Mouse (Mus musculus): ENCODE data around the gene Fgfr2. TPM values are rescaled to one million over a fixed set of nuclear protein-coding genes. Genes with fewer than 3 reads are reported as not detected.

The Fgfr2 gene
- total RNA-seq, 2 experiments from 2014 or later, result 43.7 to 44.3 TPM

- DNase-seq (ENCODE audit: extremely low spot score in 1 of 2, low spot score in 1 of 2), result no peak
Measured at GRCm38 (mm10) chr7:132312396-132312795, 810.8 kb downstream of the Fgfr2 start.

DNA sequence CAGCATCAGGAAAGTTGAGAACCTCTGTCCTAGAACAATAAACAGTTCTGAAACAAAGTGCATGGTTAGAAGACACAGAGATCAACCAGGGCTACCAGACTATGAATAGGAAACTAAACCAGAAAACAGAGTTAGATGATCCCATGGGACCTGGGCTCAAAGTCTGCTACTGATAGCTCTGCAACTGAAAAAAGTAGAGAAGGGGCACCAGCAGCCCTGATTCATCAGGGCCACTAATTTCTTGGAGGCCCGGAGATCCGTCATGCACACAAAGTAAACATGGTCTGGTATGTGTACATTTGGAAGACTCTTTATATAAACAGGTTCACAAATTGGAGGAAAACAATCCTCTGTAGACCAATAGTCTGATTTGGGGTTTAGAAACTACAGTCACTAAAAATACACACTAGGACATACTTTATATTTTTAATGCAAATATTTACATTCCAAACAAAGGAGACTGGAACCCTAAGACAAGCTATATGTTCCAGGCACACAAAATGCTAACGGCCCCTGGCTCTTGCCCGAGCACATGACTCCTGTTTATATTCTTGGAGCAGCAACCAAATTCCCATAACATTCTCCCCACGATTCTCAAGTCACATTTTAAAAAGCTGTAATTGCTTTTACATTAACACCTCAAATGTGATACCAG is 814.5 kb downstream of the Fgfr2 start:
- no peak for DNase-seq (ENCODE audit: extremely low spot score in 1 of 2, low spot score in 1 of 2)

GRCm38 (mm10) chr7:132307722-132308271 is 815.4 kb downstream of the Fgfr2 start:
- DNase-seq (ENCODE audit: extremely low spot score in 1 of 2, low spot score in 1 of 2), result no peak

GRCm38 (mm10) chr7:132306671-132307412 is 816.3 kb downstream of the Fgfr2 start:
- DNase-seq (ENCODE audit: extremely low spot score in 1 of 2, low spot score in 1 of 2), result no peak

GRCm38 (mm10) chr7:132305492-132306375 is 817.4 kb downstream of the Fgfr2 start:
- DNase-seq (ENCODE audit: extremely low spot score in 1 of 2, low spot score in 1 of 2), result no peak

DNA sequence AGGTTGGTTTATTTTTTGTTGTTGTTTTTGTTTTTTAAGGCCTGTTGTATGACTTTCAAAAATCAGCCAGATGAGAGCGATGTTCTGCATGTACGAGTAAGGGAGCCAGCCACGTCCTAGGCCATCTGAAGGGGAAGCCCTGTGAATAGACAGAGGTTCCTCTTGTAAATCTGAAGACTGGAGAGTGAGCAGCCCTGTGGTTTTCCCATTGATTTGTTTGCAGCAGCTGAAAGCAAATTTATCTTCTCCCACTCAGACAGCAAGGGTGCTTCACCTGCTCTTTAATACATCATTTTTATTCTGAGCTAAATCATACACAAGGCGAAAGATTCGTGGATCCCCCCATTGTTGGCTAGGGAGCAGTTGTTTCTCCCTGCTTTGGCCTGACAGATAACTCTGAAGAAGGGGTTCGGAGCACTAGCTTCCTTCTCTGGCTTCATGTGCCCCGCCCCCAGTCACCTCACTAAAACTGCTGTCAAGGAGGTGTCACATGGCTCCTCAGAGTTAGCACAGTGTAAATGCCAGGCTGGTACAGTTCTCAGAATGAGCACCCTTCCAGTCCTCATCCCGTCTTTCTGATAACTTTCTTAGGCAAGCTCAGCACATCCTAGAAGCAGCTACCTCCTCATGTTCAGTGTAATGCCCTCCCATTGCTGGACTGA is 818.6 kb downstream of the Fgfr2 start:
- DNase-seq (ENCODE audit: extremely low spot score in 1 of 2, low spot score in 1 of 2), result no peak

DNA sequence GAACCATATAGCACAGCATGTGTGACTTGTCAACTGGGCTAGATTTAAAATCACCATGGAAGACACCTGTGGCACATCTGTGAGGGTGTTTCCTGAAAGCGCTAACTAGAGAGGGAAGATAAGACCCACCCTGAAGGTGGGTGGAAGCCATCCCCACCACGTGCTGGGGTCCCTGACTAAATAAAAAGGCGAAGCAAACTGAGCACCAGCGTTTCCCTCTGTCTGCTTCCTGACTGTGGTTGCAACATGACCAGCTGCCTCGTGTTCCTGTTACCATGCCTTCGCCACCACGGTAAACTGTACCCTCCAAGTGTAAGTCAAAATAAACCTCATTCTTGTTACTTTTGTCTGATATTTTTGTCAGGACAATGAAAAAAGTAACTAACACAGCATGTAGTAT is 819.2 kb downstream of the Fgfr2 start:
- no peak for DNase-seq (ENCODE audit: extremely low spot score in 1 of 2, low spot score in 1 of 2)

GRCm38 (mm10) chr7:132302508-132303241 is 820.5 kb downstream of the Fgfr2 start:
- no peak for DNase-seq (ENCODE audit: extremely low spot score in 1 of 2, low spot score in 1 of 2)

DNA sequence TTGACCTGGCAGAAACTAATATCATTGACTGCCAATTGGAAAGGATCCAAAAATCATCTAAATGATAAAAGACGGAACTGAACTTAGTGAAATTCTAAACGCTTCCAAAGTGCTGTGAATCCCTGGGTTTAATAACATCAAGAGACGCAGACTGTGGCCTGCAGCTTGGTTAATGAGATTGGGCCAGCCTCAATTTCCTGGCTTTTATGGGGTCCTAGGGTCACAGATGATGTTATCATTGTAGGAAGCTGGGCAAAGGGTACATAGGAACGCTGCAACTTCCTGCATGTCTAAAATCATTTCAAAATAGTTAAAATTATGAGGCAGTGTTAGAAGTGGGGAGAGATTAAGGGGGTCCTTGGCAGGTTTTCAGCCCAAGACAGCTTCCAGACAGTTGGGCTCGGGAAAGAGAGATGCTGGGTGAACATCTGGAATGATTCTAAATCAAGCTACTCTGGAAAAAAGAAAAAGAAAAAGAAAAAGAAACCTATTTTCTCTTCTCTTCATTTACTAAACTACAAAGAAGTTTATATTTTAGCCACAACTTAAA is 823.4 kb downstream of the Fgfr2 start:
- DNase-seq (ENCODE audit: extremely low spot score in 1 of 2, low spot score in 1 of 2), result no peak

DNA sequence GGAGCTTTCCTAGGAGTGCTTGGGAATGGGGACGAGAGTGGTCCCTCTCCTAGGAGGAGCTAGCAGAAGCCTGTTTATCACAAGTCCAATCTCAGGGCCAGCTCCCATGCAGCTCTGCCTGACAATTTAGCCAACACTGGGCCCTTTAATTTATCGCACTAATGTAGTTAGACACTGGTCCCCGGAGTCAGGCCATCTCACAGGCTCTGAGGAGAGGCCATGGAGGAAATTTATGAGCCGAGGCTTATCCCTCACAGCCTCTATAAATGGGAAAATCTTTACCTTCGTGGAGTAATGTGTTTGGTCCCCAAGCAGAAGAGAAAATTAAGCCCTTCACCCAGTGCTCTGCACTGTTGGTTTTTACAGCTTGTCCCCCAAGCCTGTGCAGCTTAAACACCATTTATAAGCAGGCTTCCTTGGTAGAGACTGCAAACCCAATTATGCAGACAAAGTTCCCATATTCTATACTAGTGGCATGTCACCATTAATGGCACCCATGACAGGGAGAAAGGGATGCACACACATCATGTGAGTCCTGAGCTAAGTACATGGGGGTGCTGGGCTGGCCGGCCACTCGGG is 824.6 kb downstream of the Fgfr2 start:
- DNase-seq (ENCODE audit: extremely low spot score in 1 of 2, low spot score in 1 of 2), result no peak

GRCm38 (mm10) chr7:132296661-132297443 is 826.3 kb downstream of the Fgfr2 start:
- no peak for DNase-seq (ENCODE audit: extremely low spot score in 1 of 2, low spot score in 1 of 2)

- DNase-seq (ENCODE audit: extremely low spot score in 1 of 2, low spot score in 1 of 2), result no peak
Measured at GRCm38 (mm10) chr7:132296132-132296531, 827.0 kb downstream of the Fgfr2 start.

- DNase-seq (ENCODE audit: extremely low spot score in 1 of 2, low spot score in 1 of 2), result no peak
Measured at GRCm38 (mm10) chr7:132287340-132287664, 835.8 kb downstream of the Fgfr2 start.

DNA sequence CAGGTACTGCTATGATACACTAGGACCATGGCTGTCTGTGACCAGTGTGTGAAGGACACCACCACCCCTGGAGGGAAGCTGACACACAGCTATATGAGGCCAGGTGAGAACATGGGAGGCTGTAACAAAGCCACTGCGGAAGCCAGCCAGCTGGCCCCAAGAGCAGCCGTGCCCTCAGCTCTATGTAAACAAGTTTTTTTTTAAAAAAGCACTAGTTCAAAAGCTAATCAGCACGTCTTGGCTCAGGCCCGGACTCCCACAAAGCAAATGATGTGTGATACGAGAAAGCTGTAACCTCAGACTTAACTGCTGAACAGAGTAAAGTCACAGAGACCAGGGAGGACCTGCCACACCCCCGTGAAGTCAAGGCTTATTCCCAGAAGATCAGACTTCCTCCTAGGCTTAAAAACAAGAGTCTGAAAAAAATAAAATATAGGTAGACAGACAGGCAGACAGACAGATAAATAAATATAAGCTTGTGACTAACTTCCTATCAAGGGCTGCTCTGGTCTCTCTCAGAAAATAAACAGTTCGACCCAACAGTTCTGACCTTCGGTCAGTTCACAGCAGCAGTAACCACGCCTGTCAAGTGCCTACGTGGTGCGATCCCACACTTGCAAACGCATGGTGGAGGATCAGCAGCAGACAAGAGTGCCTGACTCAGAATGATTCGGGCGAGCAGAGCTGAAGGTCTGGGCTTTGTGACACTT is 836.4 kb downstream of the Fgfr2 start:
- DNase-seq (ENCODE audit: extremely low spot score in 1 of 2, low spot score in 1 of 2), result no peak

DNA sequence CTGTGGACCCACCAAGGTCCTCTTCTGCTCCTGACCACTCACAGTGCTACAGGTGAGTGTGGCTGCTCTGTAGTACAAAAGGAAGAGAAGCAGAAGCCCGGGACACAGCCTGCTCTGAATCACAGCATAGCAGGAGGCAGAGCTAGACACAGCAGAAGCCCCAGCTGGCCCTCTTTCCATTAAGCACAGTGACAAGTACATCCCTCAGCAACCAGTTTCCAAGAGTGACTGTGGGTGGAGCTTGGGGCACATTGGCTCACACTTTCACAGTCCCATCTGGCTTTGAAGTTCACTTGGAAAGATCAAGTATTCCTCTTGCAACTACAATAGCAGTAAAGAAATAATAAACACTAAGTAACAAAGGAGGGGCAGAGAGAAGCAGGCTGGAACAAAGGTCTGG is 838.4 kb downstream of the Fgfr2 start:
- peak; percentile 43 to 45 for DNase-seq (ENCODE audit: extremely low spot score in 1 of 2, low spot score in 1 of 2)

GRCm38 (mm10) chr7:132284048-132284737 is 839.0 kb downstream of the Fgfr2 start:
- DNase-seq (ENCODE audit: extremely low spot score in 1 of 2, low spot score in 1 of 2), result peak in 1 of 2 experiments; percentile 26

DNA sequence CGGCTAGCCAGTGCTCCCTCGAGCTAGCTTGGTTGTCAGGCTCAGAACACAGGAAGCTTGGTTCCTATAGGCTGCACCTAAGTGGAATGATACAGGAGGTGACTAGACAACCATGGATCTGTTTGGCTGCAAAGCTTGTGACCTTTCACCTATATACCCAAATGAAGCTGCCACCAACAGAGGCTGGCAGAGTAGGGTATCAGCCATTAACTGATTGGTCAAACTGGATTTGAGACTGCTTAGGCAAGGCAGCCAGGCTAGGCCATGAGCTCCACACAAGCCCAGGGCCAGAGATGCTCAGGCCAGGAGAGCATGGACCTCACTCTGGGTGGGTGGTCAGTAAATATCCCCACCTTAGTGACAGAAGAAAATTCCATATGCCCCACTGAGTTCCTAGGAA is 840.6 kb downstream of the Fgfr2 start:
- no peak for DNase-seq (ENCODE audit: extremely low spot score in 1 of 2, low spot score in 1 of 2)
